Mouse (Mus musculus) forebrain, embryonic 11.5 days (tissue): Measurements from ENCODE around the gene Smarcd1. TPM values are rescaled to one million over a fixed set of nuclear protein-coding genes. Genes with fewer than 3 reads are reported as not detected.
"Not testable (repeated sequence)": the region's sequence is repeated elsewhere in the genome, so short reads cannot be mapped to it uniquely, and the experiment has no call there.

ENCODE experiments used
- ATAC-seq: fragments of 200-750 bp; cut with Nextera tagmentation; replicated peaks from 2 replicates; pipeline ENCODE4 v1.8.0; 2017; ENCODE audit warnings: moderate TSS enrichment; ENCODE audit not compliant: low FRiP score
- DNase-seq: peaks from one replicate; pipeline ENCODE4 v3.0.0-alpha.2; 2017; ENCODE audit warnings: low spot score
- H3K27ac ChIP-seq: fragments of 300-500 bp; sonication (generic); 2 replicates; pipeline ENCODE4 v1.5.1; 2014; ENCODE audit warnings: low read depth, low read length
- H3K27me3 ChIP-seq: fragments of 300-500 bp; sonication (generic); 2 replicates; pipeline ENCODE4 v1.6.1; 2014; ENCODE audit warnings: mild to moderate bottlenecking, low read length, mixed read lengths; ENCODE audit not compliant: control insufficient read depth, insufficient read depth
- H3K36me3 ChIP-seq: fragments of 300-500 bp; sonication (generic); 2 replicates; pipeline ENCODE4 v1.6.1; 2014; ENCODE audit warnings: mild to moderate bottlenecking, low read length, moderate library complexity, mixed read lengths; ENCODE audit not compliant: control insufficient read depth, insufficient read depth
- H3K4me1 ChIP-seq: fragments of 300-500 bp; sonication (generic); replicated peaks from 2 replicates; pipeline ENCODE4 v1.6.1; 2014; ENCODE audit warnings: low read length, mixed read lengths; ENCODE audit not compliant: control insufficient read depth, insufficient read depth
- H3K4me2 ChIP-seq: fragments of 300-500 bp; sonication (generic); 2 replicates; pipeline ENCODE4 v1.6.1; 2014; ENCODE audit warnings: low read depth, mild to moderate bottlenecking, low read length, moderate library complexity, mixed read lengths; ENCODE audit not compliant: severe bottlenecking
- H3K4me3 ChIP-seq: fragments of 300-500 bp; sonication (generic); 2 replicates; pipeline ENCODE4 v1.5.1; 2014; ENCODE audit warnings: low read depth, low read length
- H3K9ac ChIP-seq: fragments of 300-500 bp; sonication (generic); 2 replicates; pipeline ENCODE4 v1.6.1; 2014; ENCODE audit warnings: low read length
- H3K9me3 ChIP-seq: fragments of 300-500 bp; sonication (generic); 2 replicates; pipeline ENCODE4 v1.6.1; 2016; ENCODE audit warnings: low read length, mixed read lengths; ENCODE audit not compliant: control insufficient read depth
- WGBS: fragments of 180-500 bp; shearing (Covaris S2); extraction: QIAGEN DNeasy Blood & Tissue Kit; methylation state at CpG from one replicate; pipeline ENCODE4 v1.1.7; 2014; 5-methylcytosine and 5-hydroxymethylcytosine counted together
- polyA plus RNA-seq: library from polyadenylated mRNA; unstranded; fragments of >200 nt; fragmentation: Nextera tagmentation; extraction: Ambion mirVana; gene quantifications from 2 replicates; pipeline ENCODE4 v1.2.1, GENCODE M21; 2014

Smarcd1 gene
- polyA plus RNA-seq, 1 experiment from 2014 or later, result 134 TPM

- DNase-seq (no peak), ATAC-seq (no peak)
- no peaks in the 10 kb centered on the region for H3K27me3 ChIP-seq
- no peak overlapping the region for H3K9ac ChIP-seq
- no peak overlapping the region for H3K4me2 ChIP-seq
- H3K9me3 ChIP-seq, result no peaks in the 10 kb centered on the region
- no peak overlapping the region for H3K4me3 ChIP-seq
- no peak overlapping the region for H3K27ac ChIP-seq
- H3K36me3 ChIP-seq, result peaks cover 3% of the 10 kb centered on the region; the same call in 1 of the 2 replicates
- WGBS, result 47% methylated on average over 10 of the region's 10 CpGs
- peaks cover 8% of the 10 kb centered on the region; the same call in 1 of the 2 replicates for H3K4me1 ChIP-seq
Measured at GRCm38 (mm10) chr15:99723120-99723514, 21.2 kb downstream of the Smarcd1 start.

GRCm38 (mm10) chr15:99723515-99724291 lies 21.8 kb downstream of the Smarcd1 start:
- H3K9me3 ChIP-seq, result no peaks in the 10 kb centered on the region
- no peak for ATAC-seq
- H3K27me3 ChIP-seq, result no peaks in the 10 kb centered on the region
- H3K36me3 ChIP-seq, result peaks cover 3% of the 10 kb centered on the region; the same call in 1 of the 2 replicates
- H3K9ac ChIP-seq, result no peak overlapping the region
- H3K4me1 ChIP-seq, result peaks cover 8% of the 10 kb centered on the region; the same call in 1 of the 2 replicates
- H3K27ac ChIP-seq, result no peak overlapping the region; the same call in 1 of the 2 replicates
- WGBS, result 15% methylated on average over 11 of the region's 11 CpGs
- DNase-seq, result no peak
- no peak overlapping the region for H3K4me2 ChIP-seq
- H3K4me3 ChIP-seq, result no peak overlapping the region

DNA sequence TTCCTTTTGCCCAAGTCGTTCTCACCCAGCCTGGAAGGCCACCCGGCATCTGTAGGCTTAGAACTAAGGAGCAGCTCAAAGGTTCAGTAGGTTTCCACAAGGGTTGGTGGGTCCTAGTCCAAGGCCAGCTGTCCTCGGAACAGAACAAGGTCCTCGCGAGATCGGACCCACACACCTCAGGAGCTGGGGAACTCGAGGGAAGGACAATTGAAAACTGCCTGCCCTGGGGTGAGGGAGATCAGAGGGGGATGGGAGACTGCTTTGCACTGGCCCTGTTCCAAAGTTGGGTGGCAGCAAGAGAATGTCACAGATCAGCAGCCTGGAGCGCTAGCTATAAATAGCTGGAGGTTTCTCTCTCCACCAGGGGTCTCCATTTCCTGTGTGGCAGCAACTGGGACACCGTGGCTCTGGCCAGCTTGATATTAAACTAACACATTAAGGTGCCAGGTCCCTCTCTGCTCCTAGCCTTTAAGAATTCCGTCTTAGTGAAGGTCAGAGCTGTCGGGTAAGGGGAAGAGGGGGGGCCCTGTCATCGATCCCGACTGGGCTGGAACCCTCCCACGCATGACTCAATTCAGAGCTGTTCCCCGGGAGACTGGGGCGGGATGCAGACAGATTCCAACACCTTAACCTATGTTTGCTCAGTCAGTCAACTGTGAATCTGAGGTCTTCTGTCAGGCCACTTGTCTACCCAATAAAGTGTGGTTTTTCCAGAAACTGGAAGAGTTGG lies 22.5 kb downstream of the Smarcd1 start:
- peak; percentile 18 for ATAC-seq
- WGBS, result 16% methylated on average over 16 of the region's 16 CpGs
- H3K4me1 ChIP-seq, result peaks cover 8% of the 10 kb centered on the region; the same call in 1 of the 2 replicates
- peak; percentile 77 for DNase-seq
- peak overlapping the region; percentile 33; the same call in 1 of the 2 replicates for H3K9ac ChIP-seq
- H3K27me3 ChIP-seq, result no peaks in the 10 kb centered on the region
- no peak overlapping the region; the same call in 1 of the 2 replicates for H3K27ac ChIP-seq
- peaks cover 3% of the 10 kb centered on the region; the same call in 1 of the 2 replicates for H3K36me3 ChIP-seq
- H3K4me2 ChIP-seq, result peak overlapping the region; percentile 80
- no peaks in the 10 kb centered on the region for H3K9me3 ChIP-seq
- H3K4me3 ChIP-seq, result no peak overlapping the region

- ATAC-seq (peak; percentile 95), DNase-seq (peak; percentile 96)
- Histone ChIP-seq H3K27me3 (no peaks in the 10 kb centered on the region), H3K36me3 (peaks cover 3% of the 10 kb centered on the region; the same call in 1 of the 2 replicates), H3K9ac (peak within 1 kb of the TSS; percentile 88), H3K4me3 (peak within 1 kb of the TSS; percentile 77), H3K9me3 (no peaks in the 10 kb centered on the region), H3K4me1 (peaks cover 8% of the 10 kb centered on the region; the same call in 1 of the 2 replicates), H3K27ac (peak within 1 kb of the TSS; percentile 62), H3K4me2 (peak within 1 kb of the TSS; percentile 80)
- WGBS, result under 1% methylated on average over 68 of the region's 68 CpGs
Measured at GRCm38 (mm10) chr15:99725341-99726155, 23.6 kb downstream of the Smarcd1 start, which contains the start of gene Cox14. TSS of gene Cox14 (plus strand) at chr15:99725618.

- no peaks in the 10 kb centered on the region for H3K9me3 ChIP-seq
- no peak for DNase-seq
- peaks cover 3% of the 10 kb centered on the region; the same call in 1 of the 2 replicates for H3K36me3 ChIP-seq
- peaks cover 8% of the 10 kb centered on the region; the same call in 1 of the 2 replicates for H3K4me1 ChIP-seq
- H3K27me3 ChIP-seq, result no peaks in the 10 kb centered on the region
- WGBS, result 84% methylated on average over 2 of the region's 2 CpGs
- ATAC-seq, result no peak
- peak overlapping the region; percentile 77 for H3K4me3 ChIP-seq
- peak overlapping the region; percentile 80 for H3K4me2 ChIP-seq
- H3K27ac ChIP-seq, result no peak overlapping the region
- H3K9ac ChIP-seq, result peak overlapping the region; percentile 88
Measured at GRCm38 (mm10) chr15:99726549-99726948, 24.6 kb downstream of the Smarcd1 start.

- not testable (repeated sequence) for H3K9me3 ChIP-seq, ATAC-seq, DNase-seq, H3K36me3 ChIP-seq, H3K9ac ChIP-seq, H3K4me3 ChIP-seq, H3K27me3 ChIP-seq, H3K27ac ChIP-seq, H3K4me1 ChIP-seq, H3K4me2 ChIP-seq
- WGBS, result 89% methylated on average over 4 of the region's 5 CpGs
Measured at GRCm38 (mm10) chr15:99727039-99727438, 25.1 kb downstream of the Smarcd1 start.

DNA sequence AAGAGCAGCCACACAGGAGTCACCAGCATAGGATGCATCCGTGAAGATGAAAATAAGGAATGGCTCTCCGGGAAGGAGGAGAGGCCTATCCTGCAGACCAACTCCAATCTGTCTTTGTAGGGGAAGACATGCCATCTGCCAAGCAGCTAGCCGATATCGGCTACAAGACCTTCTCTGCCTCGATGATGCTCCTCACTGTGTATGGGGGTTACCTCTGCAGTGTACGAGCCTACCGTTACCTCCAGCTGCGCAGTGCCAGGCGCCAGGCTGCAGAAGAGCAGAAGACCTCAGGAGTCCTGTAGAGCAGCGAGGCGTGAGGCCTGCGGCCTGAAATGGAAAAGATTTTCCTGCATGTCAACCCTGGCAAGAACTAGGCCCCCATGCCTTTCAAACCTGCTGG lies 25.6 kb downstream of the Smarcd1 start:
- WGBS, result 96% methylated on average over 12 of the region's 12 CpGs
- no peak for ATAC-seq
- H3K4me1 ChIP-seq, result peaks cover 8% of the 10 kb centered on the region; the same call in 1 of the 2 replicates
- no peak overlapping the region for H3K4me3 ChIP-seq
- no peaks in the 10 kb centered on the region for H3K9me3 ChIP-seq
- DNase-seq, result no peak
- H3K36me3 ChIP-seq, result peaks cover 3% of the 10 kb centered on the region; the same call in 1 of the 2 replicates
- H3K27me3 ChIP-seq, result no peaks in the 10 kb centered on the region
- H3K27ac ChIP-seq, result no peak overlapping the region
- no peak overlapping the region for H3K4me2 ChIP-seq
- no peak overlapping the region for H3K9ac ChIP-seq

- 97% methylated on average over 5 of the region's 5 CpGs for WGBS
- DNase-seq, result no peak
Measured at GRCm38 (mm10) chr15:99728211-99728610, 26.3 kb downstream of the Smarcd1 start.

More at GRCm38 (mm10) chr15:99728211-99728610, 26.3 kb downstream of the Smarcd1 start:
- Histone ChIP-seq H3K9me3 (no peaks in the 10 kb centered on the region), H3K27ac (no peak overlapping the region), H3K36me3 (peaks cover 3% of the 10 kb centered on the region; the same call in 1 of the 2 replicates), H3K4me2 (no peak overlapping the region), H3K4me3 (no peak overlapping the region), H3K9ac (no peak overlapping the region), H3K4me1 (peaks cover 8% of the 10 kb centered on the region; the same call in 1 of the 2 replicates), H3K27me3 (no peaks in the 10 kb centered on the region)
- ATAC-seq, result no peak
